In genomic region chr7:65470214-65470613, GRCm38 (mm10) we compare ENCODE assay signal across 10 mouse cellular contexts. TPM values are rescaled to one million over a fixed set of nuclear protein-coding genes. Genes with fewer than 3 reads are reported as not detected.
DNase-seq lines count a peak whose midpoint lies in the region; ATAC-seq and TF ChIP-seq lines count a peak whose summit lies in the region.
"Had no signal": no experiment of that assay in that cellular context is flagged by ENCODE, and none has a peak within 500 bp of the region (broad histone marks: within the 10 kb centered on the region; RNA-seq: fewer than 3 reads in every experiment).

No protein-coding gene starts in this region.

- peak overlapping the region; percentile 47; the same call in 1 of the 2 replicates for H3K27ac ChIP-seq in left cerebral cortex, adult 2 months
- peak overlapping the region; percentile 46 for H3K27ac ChIP-seq in intestine, embryonic 15.5 days
- H3K27ac ChIP-seq in stomach, postnatal 0 days (replicated peaks) = peak overlapping the region; percentile 92

- no peak overlapping the region for H3K9ac ChIP-seq in intestine, embryonic 15.5 days
- no peak overlapping the region for H3K9ac ChIP-seq in stomach, postnatal 0 days (ENCODE audit: low read length)

- 0 out of 2 replicates have a peak, but pooled peaks have one; percentile 0 for ATAC-seq in intestine, embryonic 15.5 days
- ATAC-seq in stomach, postnatal 0 days (ENCODE audit: low FRiP score, low TSS enrichment) = no peak
- ATAC-seq: midbrain, embryonic 16.5 days had no signal

- peaks cover 19% of the 10 kb centered on the region for H3K4me1 ChIP-seq in intestine, embryonic 15.5 days (replicated peaks)
- 0 out of 2 replicates have a peak, but pooled peaks cover 5% of the 10 kb centered on the region for H3K4me1 ChIP-seq in stomach, postnatal 0 days (replicated peaks; ENCODE audit: control insufficient read depth, insufficient read depth)

- H3K4me3 ChIP-seq in left cerebral cortex, adult 2 months = no peak overlapping the region
- no peak overlapping the region for H3K4me3 ChIP-seq in intestine, embryonic 15.5 days (replicated peaks)
- no peak overlapping the region for H3K4me3 ChIP-seq in stomach, postnatal 0 days (ENCODE audit: low read depth, low read length)

- H3K36me3 ChIP-seq in intestine, embryonic 15.5 days = no peaks in the 10 kb centered on the region
- H3K36me3 ChIP-seq in stomach, postnatal 0 days (ENCODE audit: control insufficient read depth, insufficient read depth, low read length) = no peaks in the 10 kb centered on the region
- H3K36me3 ChIP-seq: G1E had no signal

- WGBS in intestine, embryonic 15.5 days = 22% methylated on average over 8 of the region's 8 CpGs
- WGBS in stomach, postnatal 0 days = 15% methylated on average over 8 of the region's 8 CpGs

- no peak for TF ChIP-seq EP300 in stomach, postnatal 0 days (optimal IDR thresholded peaks at IDR 0.05)

- intact Hi-C loops in left cerebral cortex, adult 2 months (cut with DNase I) = no loop called here

- no peaks in the 10 kb centered on the region for H3K27me3 ChIP-seq in intestine, embryonic 15.5 days (replicated peaks)
- no peaks in the 10 kb centered on the region for H3K27me3 ChIP-seq in stomach, postnatal 0 days (ENCODE audit: control insufficient read depth, insufficient read depth, low read length)

- peak overlapping the region; percentile 12; the same call in 1 of the 2 replicates for H3K4me2 ChIP-seq in intestine, embryonic 15.5 days (replicated peaks)
- H3K4me2 ChIP-seq in stomach, postnatal 0 days (replicated peaks; ENCODE audit: low read depth) = peak overlapping the region; percentile 23

- DNase-seq in left cerebral cortex, adult 2 months (ENCODE audit: extremely low spot score in 1 of 2, low spot score in 2 of 2) = no peak
- DNase-seq in left cerebral cortex, adult 11 months (ENCODE audit: low spot score) = no peak
- DNase-seq in lung, adult 18-20 months = peak; percentile 78 to 85
- DNase-seq in stomach, postnatal 0 days (ENCODE audit: low spot score) = peak; percentile 31
- no peak for DNase-seq in cerebellum, adult 18-20 months
- DNase-seq in cerebellum, postnatal 10 days = no peak
- no peak for DNase-seq in left cerebral cortex, adult 8-10 months (ENCODE audit: low spot score in 2 of 2)

- no peak for TF ChIP-seq CTCF in left cerebral cortex, adult 2 months (IDR thresholded peaks at IDR 0.05)
- no peak for TF ChIP-seq CTCF in stomach, postnatal 0 days (IDR thresholded peaks at IDR 0.05; ENCODE audit: low read depth)

- no peaks in the 10 kb centered on the region for H3K9me3 ChIP-seq in intestine, embryonic 15.5 days
- no peaks in the 10 kb centered on the region for H3K9me3 ChIP-seq in stomach, postnatal 0 days (ENCODE audit: control insufficient read depth, low read length)
- H3K9me3 ChIP-seq: G1E had no signal

RNA-seq across cellular contexts. Expression of gene Tjp1, which starts 57.4 kb away (rescaled TPM):
- total RNA-seq in left cerebral cortex, adult 2 months (2021) = 100 to 1,000 TPM; 148 to 153 TPM
- 26.4 TPM in 2 replicates for polyA plus RNA-seq in intestine, embryonic 15.5 days (2015; fragmentation: Nextera tagmentation; extraction: Ambion mirVana)
- 12.6 and 13.0 TPM in 2 replicates for polyA plus RNA-seq in stomach, postnatal 0 days (2015; fragmentation: Nextera tagmentation; extraction: Ambion mirVana)
- total RNA-seq in left cerebral cortex, adult 8-10 months (2022) = 100 to 1,000 TPM; 118 to 152 (median 141) TPM

Comparison
In these comparisons a context has a peak if more than half of its experiments do, and no peak if none do; other contexts are left out.
1. DNase-seq: peak in lung, adult 18-20 months (2 of 2) and stomach, postnatal 0 days (single experiment); none in left cerebral cortex, adult 2 months (0 of 2), left cerebral cortex, adult 11 months (single experiment), cerebellum, adult 18-20 months (0 of 2), cerebellum, postnatal 10 days (0 of 2) and left cerebral cortex, adult 8-10 months (0 of 2).
2. Peak in every context shown above with its lines, with median percentiles within 50 percentile points of each other: H3K27ac ChIP-seq.